Mouse (Mus musculus): Measurements from ENCODE around the gene Dao. TPM values are rescaled to one million over a fixed set of nuclear protein-coding genes. Genes with fewer than 3 reads are reported as not detected.

Dao gene
- polyA plus RNA-seq, 1 experiment: not detected

GRCm38 (mm10) chr5:113990593-113990992 lies 12.9 kb upstream of the Dao start:
- H3K36me3 ChIP-seq (ENCODE audit: control insufficient read depth): peaks cover 48% of the 10 kb centered on the region
- H3K9me3 ChIP-seq (ENCODE audit: control insufficient read depth, low read length): no peaks in the 10 kb centered on the region
- TF ChIP-seq GATA1 (IDR thresholded peaks at IDR 0.05; ENCODE audit: low read length): no peak
- no peak for TF ChIP-seq TAL1 (IDR thresholded peaks at IDR 0.05; ENCODE audit: low read length)
- H3K4me1 ChIP-seq (ENCODE audit: control insufficient read depth): peaks cover 83% of the 10 kb centered on the region
- H3K27me3 ChIP-seq (ENCODE audit: control insufficient read depth): peaks cover 12% of the 10 kb centered on the region
- peak overlapping the region; percentile 71 for H3K4me3 ChIP-seq (replicated peaks)

GRCm38 (mm10) chr5:113991141-113991540 lies 12.4 kb upstream of the Dao start:
- peaks cover 78% of the 10 kb centered on the region for H3K4me1 ChIP-seq (ENCODE audit: control insufficient read depth)
- TF ChIP-seq GATA1 (IDR thresholded peaks at IDR 0.05; ENCODE audit: low read length): no peak
- TF ChIP-seq TAL1 (IDR thresholded peaks at IDR 0.05; ENCODE audit: low read length): no peak
- no peaks in the 10 kb centered on the region for H3K9me3 ChIP-seq (ENCODE audit: control insufficient read depth, low read length)
- H3K4me3 ChIP-seq (replicated peaks): no peak overlapping the region
- peaks cover 43% of the 10 kb centered on the region for H3K36me3 ChIP-seq (ENCODE audit: control insufficient read depth)
- H3K27me3 ChIP-seq (ENCODE audit: control insufficient read depth): peaks cover 13% of the 10 kb centered on the region

GRCm38 (mm10) chr5:113992339-113992831 lies 11.1 kb upstream of the Dao start:
- Histone ChIP-seq H3K27me3 (ENCODE audit: control insufficient read depth) (peaks cover 17% of the 10 kb centered on the region), H3K4me1 (ENCODE audit: control insufficient read depth) (peaks cover 67% of the 10 kb centered on the region), H3K4me3 (replicated peaks) (peak overlapping the region; percentile 82), H3K36me3 (ENCODE audit: control insufficient read depth) (peaks cover 32% of the 10 kb centered on the region), H3K9me3 (ENCODE audit: control insufficient read depth, low read length) (no peaks in the 10 kb centered on the region)
- TF ChIP-seq TAL1 (IDR thresholded peaks at IDR 0.05; ENCODE audit: low read length) (no peak), GATA1 (IDR thresholded peaks at IDR 0.05; ENCODE audit: low read length) (no peak)

- peaks cover 17% of the 10 kb centered on the region for H3K27me3 ChIP-seq (ENCODE audit: control insufficient read depth)
- no peaks in the 10 kb centered on the region for H3K9me3 ChIP-seq (ENCODE audit: control insufficient read depth, low read length)
- peaks cover 25% of the 10 kb centered on the region for H3K36me3 ChIP-seq (ENCODE audit: control insufficient read depth)
- H3K4me3 ChIP-seq (replicated peaks): peak overlapping the region; percentile 82
- H3K4me1 ChIP-seq (ENCODE audit: control insufficient read depth): peaks cover 60% of the 10 kb centered on the region
- no peak for TF ChIP-seq TAL1 (IDR thresholded peaks at IDR 0.05; ENCODE audit: low read length)
- no peak for TF ChIP-seq GATA1 (IDR thresholded peaks at IDR 0.05; ENCODE audit: low read length)
Measured at GRCm38 (mm10) chr5:113993031-113993486, 10.4 kb upstream of the Dao start.

- Histone ChIP-seq H3K4me3 (replicated peaks) (peak within 1 kb of the TSS; percentile 82), H3K27me3 (ENCODE audit: control insufficient read depth) (peaks cover 17% of the 10 kb centered on the region), H3K4me1 (ENCODE audit: control insufficient read depth) (peaks cover 55% of the 10 kb centered on the region), H3K9me3 (ENCODE audit: control insufficient read depth, low read length) (no peaks in the 10 kb centered on the region), H3K36me3 (ENCODE audit: control insufficient read depth) (peaks cover 22% of the 10 kb centered on the region)
- TF ChIP-seq GATA1 (IDR thresholded peaks at IDR 0.05; ENCODE audit: low read length) (no peak), TAL1 (IDR thresholded peaks at IDR 0.05; ENCODE audit: low read length) (no peak)
Measured at GRCm38 (mm10) chr5:113993487-113994465, 9.7 kb upstream of the Dao start, which contains the start of gene Ssh1. Ssh1 (minus strand) TSS chr5:113993894.

- TF ChIP-seq TAL1 (IDR thresholded peaks at IDR 0.05; ENCODE audit: low read length): no peak
- no peak for TF ChIP-seq GATA1 (IDR thresholded peaks at IDR 0.05; ENCODE audit: low read length)
- H3K4me3 ChIP-seq (replicated peaks): no peak overlapping the region
Measured at GRCm38 (mm10) chr5:113996458-113996857, 7.0 kb upstream of the Dao start.

GRCm38 (mm10) chr5:113999382-113999781 lies 4.1 kb upstream of the Dao start:
- H3K36me3 ChIP-seq (ENCODE audit: control insufficient read depth): no peaks in the 10 kb centered on the region
- peaks cover 13% of the 10 kb centered on the region for H3K27me3 ChIP-seq (ENCODE audit: control insufficient read depth)
- no peak for TF ChIP-seq TAL1 (IDR thresholded peaks at IDR 0.05; ENCODE audit: low read length)
- TF ChIP-seq GATA1 (IDR thresholded peaks at IDR 0.05; ENCODE audit: low read length): no peak
- peaks cover 13% of the 10 kb centered on the region for H3K4me1 ChIP-seq (ENCODE audit: control insufficient read depth)
- H3K9me3 ChIP-seq (ENCODE audit: control insufficient read depth, low read length): peaks cover 2% of the 10 kb centered on the region
- H3K4me3 ChIP-seq (replicated peaks): no peak overlapping the region

More at GRCm38 (mm10) chr5:113996458-113996857, 7.0 kb upstream of the Dao start:
- Histone ChIP-seq H3K27me3 (ENCODE audit: control insufficient read depth) (peaks cover 17% of the 10 kb centered on the region), H3K9me3 (ENCODE audit: control insufficient read depth, low read length) (peaks cover 2% of the 10 kb centered on the region), H3K36me3 (ENCODE audit: control insufficient read depth) (peaks cover 2% of the 10 kb centered on the region), H3K4me1 (ENCODE audit: control insufficient read depth) (peaks cover 29% of the 10 kb centered on the region)

GRCm38 (mm10) chr5:114004573-114004972 lies 1.1 kb downstream of the Dao start:
- Histone ChIP-seq H3K9me3 (ENCODE audit: control insufficient read depth, low read length) (peaks cover 2% of the 10 kb centered on the region), H3K27me3 (ENCODE audit: control insufficient read depth) (peaks cover 3% of the 10 kb centered on the region), H3K36me3 (ENCODE audit: control insufficient read depth) (no peaks in the 10 kb centered on the region), H3K4me1 (ENCODE audit: control insufficient read depth) (peaks cover 14% of the 10 kb centered on the region), H3K4me3 (replicated peaks) (no peak overlapping the region)
- no peak for TF ChIP-seq TAL1 (IDR thresholded peaks at IDR 0.05; ENCODE audit: low read length)
- no peak for TF ChIP-seq GATA1 (IDR thresholded peaks at IDR 0.05; ENCODE audit: low read length)

GRCm38 (mm10) chr5:114005100-114005499 lies 1.6 kb downstream of the Dao start:
- no peak for TF ChIP-seq GATA1 (IDR thresholded peaks at IDR 0.05; ENCODE audit: low read length)
- Histone ChIP-seq H3K9me3 (ENCODE audit: control insufficient read depth, low read length) (peaks cover 2% of the 10 kb centered on the region), H3K27me3 (ENCODE audit: control insufficient read depth) (peaks cover 5% of the 10 kb centered on the region), H3K4me1 (ENCODE audit: control insufficient read depth) (peaks cover 17% of the 10 kb centered on the region), H3K4me3 (replicated peaks) (no peak overlapping the region), H3K36me3 (ENCODE audit: control insufficient read depth) (no peaks in the 10 kb centered on the region)
